Mouse (Mus musculus) forebrain, embryonic 16.5 days (tissue): ENCODE results near the gene Zxdc. TPM values are rescaled to one million over a fixed set of nuclear protein-coding genes. Genes with fewer than 3 reads are reported as not detected.

Experiments used
- ATAC-seq: fragments of 200-750 bp; cut with Nextera tagmentation; 2 replicates; pipeline ENCODE4 v1.8.0; 2017; ENCODE audit warnings: mild to moderate bottlenecking, moderate library complexity
- H3K27ac ChIP-seq: fragments of 300-500 bp; sonication (generic); 2 replicates; pipeline ENCODE4 v1.5.1; 2014; ENCODE audit warnings: low read length, control low read depth
- H3K27me3 ChIP-seq: fragments of 300-500 bp; sonication (generic); replicated peaks from 2 replicates; pipeline ENCODE4 v1.6.1; 2014; ENCODE audit warnings: low read length; ENCODE audit not compliant: control insufficient read depth, insufficient read depth
- H3K36me3 ChIP-seq: fragments of 300-500 bp; sonication (generic); 2 replicates; pipeline ENCODE4 v1.6.1; 2014; ENCODE audit not compliant: control insufficient read depth, insufficient read depth
- H3K4me1 ChIP-seq: fragments of 300-500 bp; sonication (generic); replicated peaks from 2 replicates; pipeline ENCODE4 v1.6.1; 2014; ENCODE audit warnings: low read length; ENCODE audit not compliant: control insufficient read depth, insufficient read depth
- H3K4me2 ChIP-seq: fragments of 300-500 bp; sonication (generic); 2 replicates; pipeline ENCODE4 v1.6.1; 2014; ENCODE audit warnings: mild to moderate bottlenecking, low read length, control low read depth
- H3K4me3 ChIP-seq: fragments of 300-500 bp; sonication (generic); replicated peaks from 2 replicates; pipeline ENCODE4 v1.5.1; 2014; ENCODE audit warnings: mild to moderate bottlenecking, low read length, control low read depth
- H3K9ac ChIP-seq: fragments of 300-500 bp; sonication (generic); replicated peaks from 2 replicates; pipeline ENCODE4 v1.6.1; 2014; ENCODE audit warnings: low read depth, low read length, control low read depth
- H3K9me3 ChIP-seq: fragments of 300-500 bp; sonication (generic); 2 replicates; pipeline ENCODE4 v1.6.1; 2016; ENCODE audit warnings: low read length; ENCODE audit not compliant: control insufficient read depth
- WGBS: fragments of 180-500 bp; shearing (Covaris S2); extraction: QIAGEN DNeasy Blood & Tissue Kit; methylation state at CpG from one replicate; pipeline ENCODE4 v1.1.7; 2014; 5-methylcytosine and 5-hydroxymethylcytosine counted together
- polyA plus RNA-seq: library from polyadenylated mRNA; unstranded; fragments of >200 nt; fragmentation: Nextera tagmentation; extraction: Ambion mirVana; gene quantifications from 2 replicates; pipeline ENCODE4 v1.2.1, GENCODE M21; 2015

The Zxdc gene
- polyA plus RNA-seq, 1 experiment from 2014 or later = 10.4 TPM

DNA sequence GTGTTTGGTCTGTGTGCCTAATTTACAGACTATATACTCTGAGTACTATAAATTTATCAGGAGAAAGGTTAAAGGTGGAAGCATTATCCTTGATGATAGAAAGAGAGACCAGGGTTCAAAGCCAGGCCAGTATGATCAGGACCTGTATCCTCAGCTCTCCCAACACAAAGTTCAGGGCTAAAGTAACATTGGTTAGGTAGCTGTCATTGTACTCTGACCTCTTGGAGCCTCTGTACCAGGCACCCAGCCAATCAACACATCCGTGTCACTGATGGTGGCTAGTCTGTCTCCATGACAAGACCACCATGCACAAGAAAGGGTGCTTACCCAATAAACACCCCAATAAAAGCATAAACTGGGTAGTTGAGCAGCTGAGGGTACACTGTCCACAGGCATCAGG lies 41.7 kb downstream of the Zxdc start:
- 77% methylated on average over 1 of the region's 1 CpGs for WGBS
- Histone ChIP-seq H3K9ac (no peak overlapping the region), H3K9me3 (no peaks in the 10 kb centered on the region), H3K36me3 (no peaks in the 10 kb centered on the region), H3K4me1 (no peaks in the 10 kb centered on the region), H3K4me2 (no peak overlapping the region), H3K27ac (no peak overlapping the region), H3K27me3 (no peaks in the 10 kb centered on the region), H3K4me3 (no peak overlapping the region)
- no peak for ATAC-seq

DNA sequence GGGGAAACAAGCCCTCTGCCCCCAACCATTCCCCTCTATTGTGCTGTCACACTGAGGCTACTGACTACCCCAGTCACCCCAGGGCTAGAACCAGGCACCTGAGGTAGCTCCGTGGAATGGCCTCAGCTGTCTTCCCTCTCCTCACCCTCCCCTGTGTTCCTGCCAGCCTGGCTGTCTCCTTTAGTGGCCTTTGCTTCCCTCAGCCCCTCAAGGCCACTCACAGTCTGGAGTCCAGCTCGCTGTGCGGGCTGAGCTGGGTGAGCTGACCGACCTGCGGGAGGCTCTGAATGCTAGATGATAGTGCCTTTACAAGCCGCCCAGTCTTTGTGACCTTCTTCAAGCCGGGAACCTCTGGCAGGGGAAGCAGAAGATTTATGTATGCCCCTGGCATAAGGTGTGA lies 42.6 kb downstream of the Zxdc start:
- Histone ChIP-seq H3K4me3 (no peak overlapping the region), H3K36me3 (no peaks in the 10 kb centered on the region), H3K9ac (no peak overlapping the region), H3K4me2 (no peak overlapping the region), H3K9me3 (no peaks in the 10 kb centered on the region), H3K4me1 (no peaks in the 10 kb centered on the region), H3K27me3 (no peaks in the 10 kb centered on the region), H3K27ac (no peak overlapping the region)
- ATAC-seq = no peak
- WGBS = 86% methylated on average over 7 of the region's 7 CpGs

DNA sequence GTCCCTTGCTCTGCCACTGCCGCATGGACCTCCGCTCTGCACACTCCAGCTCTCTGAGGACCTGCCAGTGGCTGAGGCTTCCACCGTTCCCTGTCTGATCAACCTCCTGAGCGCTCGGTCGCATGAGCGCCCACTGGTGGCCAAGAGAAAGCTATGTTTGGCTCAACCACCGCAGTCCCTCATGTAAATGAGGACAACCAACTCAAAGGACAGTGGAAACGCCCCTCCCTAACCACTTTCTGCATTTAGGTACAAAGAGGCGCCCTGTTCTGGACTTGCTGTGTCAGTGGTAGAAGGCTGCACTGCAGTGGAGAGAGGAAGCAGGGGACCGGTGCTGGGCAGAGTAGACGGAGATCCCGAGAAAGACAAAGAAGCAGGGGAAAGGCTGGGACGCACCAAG lies 53.3 kb downstream of the Zxdc start:
- Histone ChIP-seq H3K27me3 (no peaks in the 10 kb centered on the region), H3K4me2 (peak overlapping the region; percentile 44), H3K27ac (no peak overlapping the region), H3K36me3 (no peaks in the 10 kb centered on the region), H3K9ac (peak overlapping the region; percentile 40), H3K4me1 (peaks cover 8% of the 10 kb centered on the region; the same call in 1 of the 2 replicates), H3K4me3 (peak overlapping the region; percentile 10), H3K9me3 (no peaks in the 10 kb centered on the region)
- 1% methylated on average over 14 of the region's 14 CpGs for WGBS
- ATAC-seq = peak; percentile 92

DNA sequence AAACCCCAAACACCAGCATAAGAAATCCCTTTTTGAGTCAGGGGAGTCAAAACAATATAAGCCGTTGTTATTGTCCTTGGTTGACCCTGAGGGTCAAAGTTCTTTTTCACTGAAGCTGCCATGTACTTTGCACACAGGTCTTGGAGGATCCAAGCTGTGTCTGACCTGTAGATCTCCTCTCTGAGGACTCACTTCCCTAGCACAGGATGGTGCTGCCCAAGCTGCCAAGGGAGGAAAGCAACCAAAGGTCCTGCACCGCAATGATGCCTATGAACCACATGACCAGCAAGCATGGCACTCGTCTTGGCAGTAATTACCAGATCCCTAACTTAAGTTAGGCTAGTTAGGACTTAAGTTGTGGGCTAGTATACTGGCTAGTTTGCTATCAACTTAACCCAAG lies 56.1 kb downstream of the Zxdc start:
- Histone ChIP-seq H3K4me2 (no peak overlapping the region), H3K27me3 (no peaks in the 10 kb centered on the region), H3K9me3 (no peaks in the 10 kb centered on the region), H3K27ac (no peak overlapping the region), H3K4me3 (no peak overlapping the region), H3K36me3 (no peaks in the 10 kb centered on the region), H3K4me1 (peaks cover 17% of the 10 kb centered on the region), H3K9ac (no peak overlapping the region)
- no peak for ATAC-seq
- WGBS = 81% methylated on average over 3 of the region's 3 CpGs

DNA sequence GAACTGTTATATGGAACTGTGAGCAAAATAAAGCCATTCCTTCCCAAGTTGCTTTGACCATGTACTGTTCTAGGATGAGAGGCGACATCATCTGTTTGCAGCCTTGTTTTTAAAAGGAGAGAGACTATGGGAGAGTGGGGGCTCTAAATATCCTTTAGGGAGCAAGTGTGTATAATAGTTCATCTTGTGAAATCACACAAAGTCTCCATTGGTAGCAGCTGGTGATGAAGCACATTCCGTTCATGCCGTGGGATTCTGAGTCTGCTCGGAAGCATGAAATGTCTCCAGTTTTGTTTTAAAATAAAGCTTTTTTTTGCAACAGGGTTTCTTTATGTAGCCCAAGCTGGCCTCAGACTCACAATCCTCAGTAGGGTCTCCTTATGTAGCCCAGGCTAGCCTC lies 56.7 kb downstream of the Zxdc start:
- Histone ChIP-seq H3K9me3 (no peaks in the 10 kb centered on the region), H3K9ac (no peak overlapping the region), H3K4me2 (no peak overlapping the region), H3K4me3 (no peak overlapping the region), H3K27me3 (no peaks in the 10 kb centered on the region), H3K27ac (no peak overlapping the region), H3K4me1 (peaks cover 17% of the 10 kb centered on the region), H3K36me3 (no peaks in the 10 kb centered on the region)
- no peak for ATAC-seq
- 84% methylated on average over 4 of the region's 4 CpGs for WGBS

DNA sequence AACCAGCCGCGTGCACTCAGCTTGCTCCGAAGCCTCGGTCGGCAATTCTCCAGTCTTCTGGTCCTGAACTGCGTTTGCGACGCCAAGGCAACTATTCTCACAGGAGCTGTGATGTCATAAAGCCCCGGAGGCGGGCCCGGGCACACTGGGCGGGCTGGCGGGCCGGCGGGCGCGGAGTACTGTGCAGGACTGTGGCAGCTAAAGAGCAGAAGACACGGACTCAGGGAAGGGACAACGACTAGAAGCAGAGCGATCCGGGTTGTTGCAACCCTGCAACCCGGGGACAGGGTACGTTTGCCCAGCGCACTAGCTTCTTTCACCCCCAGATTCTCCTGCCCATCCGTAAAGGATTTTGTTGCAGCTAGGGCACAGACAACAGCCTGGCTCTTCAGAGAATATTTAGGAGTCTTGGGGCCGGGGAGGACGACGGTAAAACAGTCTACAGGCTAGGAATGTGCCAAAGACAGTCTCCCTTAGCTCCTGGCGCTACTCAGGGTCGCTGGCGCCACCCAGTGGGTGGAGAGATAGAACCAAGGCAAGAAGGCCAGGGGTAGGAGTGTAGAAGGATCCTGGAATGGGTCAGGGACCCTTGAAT lies 59.2 kb downstream of the Zxdc start, which contains the start of gene Cfap100:
Gene Cfap100 (minus strand): TSS at position 418 of the 595 bp plus-strand sequence.
- Histone ChIP-seq H3K9me3 (no peaks in the 10 kb centered on the region), H3K9ac (peak within 1 kb of the TSS; percentile 65), H3K27me3 (no peaks in the 10 kb centered on the region), H3K36me3 (no peaks in the 10 kb centered on the region), H3K27ac (peak within 1 kb of the TSS; percentile 17; the same call in 1 of the 2 replicates), H3K4me3 (peak within 1 kb of the TSS; percentile 49), H3K4me2 (peak within 1 kb of the TSS; percentile 73), H3K4me1 (peaks cover 9% of the 10 kb centered on the region)
- ATAC-seq = peak; percentile 88
- 0% methylated on average over 31 of the region's 31 CpGs for WGBS

DNA sequence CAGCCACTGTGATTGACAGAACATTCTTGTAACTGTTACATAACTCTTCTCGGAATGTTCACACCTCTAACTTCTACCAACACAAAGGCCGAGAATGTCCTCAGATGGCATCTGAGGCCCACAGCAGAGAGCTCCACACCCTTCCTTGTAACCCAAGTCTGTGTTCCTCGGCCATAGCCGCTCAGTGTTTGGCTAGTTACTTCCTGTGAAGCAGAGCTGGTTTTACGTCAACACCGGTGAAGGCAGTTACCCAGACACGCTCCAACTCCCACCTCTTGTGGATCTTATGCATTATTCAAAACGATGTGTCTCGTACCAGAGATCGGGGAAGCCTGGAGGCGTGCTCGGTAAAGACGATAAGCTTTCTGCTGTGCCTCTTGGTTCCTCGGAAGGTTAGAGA lies 60.6 kb downstream of the Zxdc start:
- H3K27ac ChIP-seq = no peak overlapping the region
- no peak overlapping the region for H3K4me2 ChIP-seq
- no peak for ATAC-seq
- H3K9ac ChIP-seq = no peak overlapping the region
- WGBS = 82% methylated on average over 14 of the region's 14 CpGs
- peaks cover 9% of the 10 kb centered on the region for H3K4me1 ChIP-seq
- no peaks in the 10 kb centered on the region for H3K36me3 ChIP-seq
- H3K9me3 ChIP-seq = no peaks in the 10 kb centered on the region
- no peaks in the 10 kb centered on the region for H3K27me3 ChIP-seq
- H3K4me3 ChIP-seq = no peak overlapping the region

DNA sequence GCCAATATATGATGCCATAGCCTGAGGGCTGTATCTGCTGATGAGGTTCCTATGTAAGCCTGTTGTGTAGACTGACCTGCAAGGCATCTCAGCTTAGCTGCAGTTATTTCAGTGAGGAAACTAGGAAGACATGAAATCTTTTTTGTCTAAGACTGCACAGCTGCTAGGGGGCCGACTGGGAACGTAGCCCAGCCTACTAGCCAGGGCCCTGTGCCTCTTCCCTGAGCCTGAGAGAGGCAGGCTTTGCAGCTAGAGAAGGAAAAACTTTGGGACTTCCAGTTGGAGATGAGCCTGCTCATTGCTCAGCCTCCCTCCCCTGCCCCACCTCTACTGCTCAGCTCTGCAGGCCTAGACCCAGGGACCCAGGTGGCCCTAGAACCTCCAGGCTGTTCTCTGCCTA lies 62.2 kb downstream of the Zxdc start:
- Histone ChIP-seq H3K4me3 (no peak overlapping the region), H3K4me1 (peaks cover 9% of the 10 kb centered on the region), H3K36me3 (no peaks in the 10 kb centered on the region), H3K27me3 (no peaks in the 10 kb centered on the region), H3K27ac (no peak overlapping the region), H3K9me3 (no peaks in the 10 kb centered on the region), H3K9ac (no peak overlapping the region), H3K4me2 (no peak overlapping the region)
- ATAC-seq = no peak
- 52% methylated on average over 2 of the region's 2 CpGs for WGBS

DNA sequence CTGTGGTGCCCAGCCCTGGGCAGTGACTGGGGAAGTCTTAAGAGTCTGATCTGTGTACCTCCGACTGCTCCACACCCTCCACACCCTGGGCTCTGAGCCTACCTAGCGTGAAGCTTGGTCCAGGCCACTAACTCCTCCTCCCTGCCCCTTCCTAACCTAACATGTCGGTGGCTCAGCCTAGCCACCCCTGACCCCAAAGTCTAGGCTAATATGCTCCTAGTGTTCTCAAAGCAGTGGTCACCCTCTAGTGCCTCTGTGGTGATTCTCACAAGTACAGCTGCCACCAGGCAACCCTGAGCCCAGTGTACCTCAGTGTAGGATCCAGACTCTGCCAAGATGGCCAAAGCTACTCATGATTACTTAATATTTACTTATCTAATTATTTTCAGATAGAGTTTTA lies 65.4 kb downstream of the Zxdc start:
- H3K4me2 ChIP-seq = no peak overlapping the region
- H3K4me1 ChIP-seq = no peaks in the 10 kb centered on the region
- no peak overlapping the region for H3K27ac ChIP-seq
- ATAC-seq = peak; percentile 45
- H3K9ac ChIP-seq = no peak overlapping the region
- 62% methylated on average over 3 of the region's 3 CpGs for WGBS
- no peaks in the 10 kb centered on the region for H3K36me3 ChIP-seq
- no peak overlapping the region for H3K4me3 ChIP-seq
- no peaks in the 10 kb centered on the region for H3K9me3 ChIP-seq
- no peaks in the 10 kb centered on the region for H3K27me3 ChIP-seq

DNA sequence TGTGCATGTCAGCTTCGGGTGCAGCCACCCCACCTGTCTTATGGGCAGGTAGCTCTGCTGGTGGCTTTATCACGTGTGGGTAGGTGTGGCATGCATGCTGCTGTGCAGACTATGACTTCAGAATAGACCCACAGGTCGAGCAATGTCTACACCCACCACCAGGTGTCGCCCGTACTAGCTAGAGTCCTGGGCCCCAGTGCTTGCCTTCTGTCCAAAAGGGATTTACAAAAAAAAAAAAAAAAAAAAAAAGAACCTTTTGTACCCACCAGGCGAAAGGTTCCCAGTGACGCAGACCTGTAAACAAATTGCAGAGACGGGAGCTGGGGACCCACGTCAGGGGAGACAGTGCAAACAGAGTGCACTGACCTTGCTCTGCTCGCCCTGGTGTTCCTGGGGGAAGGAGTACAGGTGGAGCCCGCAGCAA lies 65.9 kb downstream of the Zxdc start:
- Histone ChIP-seq H3K4me3 (no peak overlapping the region), H3K9me3 (no peaks in the 10 kb centered on the region), H3K9ac (no peak overlapping the region), H3K36me3 (no peaks in the 10 kb centered on the region), H3K27me3 (no peaks in the 10 kb centered on the region), H3K4me1 (no peaks in the 10 kb centered on the region), H3K27ac (no peak overlapping the region), H3K4me2 (no peak overlapping the region)
- WGBS = 11% methylated on average over 11 of the region's 11 CpGs
- peak; percentile 73 for ATAC-seq
